Mouse (Mus musculus): ENCODE results near the gene Snrpd3. TPM values are rescaled to one million over a fixed set of nuclear protein-coding genes. Genes with fewer than 3 reads are reported as not detected.

Snrpd3 gene
- polyA plus RNA-seq, 1 experiment = 21.9 TPM

DNA sequence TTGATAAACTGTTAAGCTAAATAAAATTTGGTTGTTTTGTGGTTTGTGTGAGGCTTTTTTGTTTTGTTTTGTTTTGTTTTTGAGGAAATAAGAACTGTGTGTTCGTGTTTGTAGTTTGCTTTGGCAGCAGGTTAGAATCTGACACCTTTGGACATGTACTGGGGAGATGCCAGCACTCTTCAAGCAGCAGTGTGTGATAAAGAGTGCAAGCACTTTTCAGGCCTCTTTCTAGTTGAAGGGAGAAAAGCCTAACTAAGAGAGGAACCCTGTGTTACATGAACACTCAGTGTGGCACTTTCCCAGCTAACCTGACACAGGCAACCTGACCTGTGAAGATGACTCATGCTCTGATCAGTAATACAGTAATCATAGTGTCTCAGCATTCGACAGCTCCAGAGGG, 18.1 kb downstream of the Snrpd3 start:
- Histone ChIP-seq H3K4me3 (ENCODE audit: control insufficient read depth, low read depth, low read length) (no peak overlapping the region), H3K36me3 (ENCODE audit: control insufficient read depth, insufficient read depth, low read length) (peaks cover 5% of the 10 kb centered on the region), H3K27ac (ENCODE audit: control insufficient read depth, insufficient read depth, low read depth, low read length) (no peak overlapping the region), H3K4me1 (ENCODE audit: control insufficient read depth, insufficient read depth, low read length) (no peaks in the 10 kb centered on the region; the same call in 1 of the 2 replicates), H3K27me3 (ENCODE audit: control insufficient read depth, insufficient read depth, low read length) (no peaks in the 10 kb centered on the region)
- no peak for TF ChIP-seq CTCF (IDR thresholded peaks at IDR 0.05; ENCODE audit: control insufficient read depth, insufficient read depth, insufficient replicate concordance, low read depth, low read length)
- TF ChIP-seq POLR2A (IDR thresholded peaks at IDR 0.05; ENCODE audit: control insufficient read depth, low read depth, low read length) = no peak

DNA sequence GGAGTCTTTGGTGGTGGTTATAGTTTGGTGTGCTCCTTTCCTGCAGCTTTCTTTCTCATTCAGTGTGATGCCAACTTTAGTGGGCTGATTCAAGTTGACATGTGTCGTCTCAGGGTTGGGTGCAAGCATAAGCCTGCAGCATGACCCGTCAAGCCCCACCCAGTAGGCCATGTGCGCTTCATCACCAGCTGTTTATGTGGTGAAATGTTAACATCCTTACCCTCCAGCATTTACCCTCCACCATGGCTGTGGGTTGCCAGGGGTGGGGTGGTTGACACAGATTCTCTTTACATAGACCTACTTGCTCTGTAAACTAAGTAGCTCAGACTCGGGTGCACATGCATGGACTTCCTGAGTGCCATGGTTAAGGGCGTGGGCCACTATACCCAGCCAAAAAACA, 18.8 kb downstream of the Snrpd3 start:
- H3K4me3 ChIP-seq (ENCODE audit: control insufficient read depth, low read depth, low read length) = no peak overlapping the region
- no peaks in the 10 kb centered on the region for H3K4me1 ChIP-seq (ENCODE audit: control insufficient read depth, insufficient read depth, low read length)
- H3K27ac ChIP-seq (ENCODE audit: control insufficient read depth, insufficient read depth, low read depth, low read length) = no peak overlapping the region
- peaks cover 5% of the 10 kb centered on the region for H3K36me3 ChIP-seq (ENCODE audit: control insufficient read depth, insufficient read depth, low read length)
- no peaks in the 10 kb centered on the region for H3K27me3 ChIP-seq (ENCODE audit: control insufficient read depth, insufficient read depth, low read length)
- no peak for TF ChIP-seq POLR2A (IDR thresholded peaks at IDR 0.05; ENCODE audit: control insufficient read depth, low read depth, low read length)
- TF ChIP-seq CTCF (IDR thresholded peaks at IDR 0.05; ENCODE audit: control insufficient read depth, insufficient read depth, insufficient replicate concordance, low read depth, low read length) = no peak

DNA sequence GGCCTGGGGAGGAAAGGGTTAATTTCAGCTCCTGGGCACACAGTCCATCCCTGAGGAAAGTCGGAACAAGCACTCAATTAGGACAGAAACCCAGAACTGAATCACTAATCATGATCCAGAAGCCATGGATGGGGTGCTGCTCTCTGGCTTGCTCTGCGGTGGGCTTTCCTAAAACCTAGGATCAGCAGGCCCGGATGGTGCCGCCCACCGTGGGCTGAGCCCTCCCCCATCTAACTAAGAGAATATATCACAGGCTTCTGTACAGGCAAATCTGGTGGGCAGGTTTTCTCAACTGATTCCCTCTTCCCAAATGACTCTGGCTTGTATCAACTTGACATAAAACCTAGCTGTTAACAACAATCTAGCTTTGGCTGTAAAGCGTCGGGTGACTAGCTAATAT, 30.6 kb downstream of the Snrpd3 start:
- no peak overlapping the region for H3K27ac ChIP-seq (ENCODE audit: control insufficient read depth, insufficient read depth, low read depth, low read length)
- no peak for TF ChIP-seq POLR2A (IDR thresholded peaks at IDR 0.05; ENCODE audit: control insufficient read depth, low read depth, low read length)
- TF ChIP-seq CTCF (IDR thresholded peaks at IDR 0.05; ENCODE audit: control insufficient read depth, insufficient read depth, insufficient replicate concordance, low read depth, low read length) = no peak
- H3K4me3 ChIP-seq (ENCODE audit: control insufficient read depth, low read depth, low read length) = no peak overlapping the region
- H3K27me3 ChIP-seq (ENCODE audit: control insufficient read depth, insufficient read depth, low read length) = no peaks in the 10 kb centered on the region
- H3K36me3 ChIP-seq (ENCODE audit: control insufficient read depth, insufficient read depth, low read length) = no peaks in the 10 kb centered on the region
- H3K4me1 ChIP-seq (ENCODE audit: control insufficient read depth, insufficient read depth, low read length) = peaks cover 7% of the 10 kb centered on the region

DNA sequence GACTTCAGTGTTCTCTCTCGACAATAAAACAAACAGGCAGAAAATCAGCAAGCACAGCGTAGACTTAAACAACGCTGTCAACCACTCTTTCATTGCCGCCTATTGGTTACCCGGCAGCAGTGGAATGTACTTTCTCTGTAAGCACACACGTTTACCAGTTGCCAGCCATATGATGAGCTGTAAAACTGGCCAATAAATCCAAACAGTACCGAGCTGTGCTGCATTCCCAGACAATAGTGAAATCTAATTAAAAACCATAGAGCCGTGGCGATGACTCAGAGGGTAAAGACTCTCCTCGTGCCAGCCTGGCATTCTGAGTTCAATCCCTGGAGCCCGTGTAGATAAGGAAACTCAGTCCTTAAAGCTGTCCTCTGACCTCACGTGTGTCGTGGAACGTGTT, 31.1 kb downstream of the Snrpd3 start:
- H3K27me3 ChIP-seq (ENCODE audit: control insufficient read depth, insufficient read depth, low read length) = no peaks in the 10 kb centered on the region
- no peak for TF ChIP-seq POLR2A (IDR thresholded peaks at IDR 0.05; ENCODE audit: control insufficient read depth, low read depth, low read length)
- no peak for TF ChIP-seq CTCF (IDR thresholded peaks at IDR 0.05; ENCODE audit: control insufficient read depth, insufficient read depth, insufficient replicate concordance, low read depth, low read length)
- no peaks in the 10 kb centered on the region for H3K36me3 ChIP-seq (ENCODE audit: control insufficient read depth, insufficient read depth, low read length)
- H3K4me1 ChIP-seq (ENCODE audit: control insufficient read depth, insufficient read depth, low read length) = peaks cover 7% of the 10 kb centered on the region
- no peak overlapping the region for H3K27ac ChIP-seq (ENCODE audit: control insufficient read depth, insufficient read depth, low read depth, low read length)
- no peak overlapping the region for H3K4me3 ChIP-seq (ENCODE audit: control insufficient read depth, low read depth, low read length)

DNA sequence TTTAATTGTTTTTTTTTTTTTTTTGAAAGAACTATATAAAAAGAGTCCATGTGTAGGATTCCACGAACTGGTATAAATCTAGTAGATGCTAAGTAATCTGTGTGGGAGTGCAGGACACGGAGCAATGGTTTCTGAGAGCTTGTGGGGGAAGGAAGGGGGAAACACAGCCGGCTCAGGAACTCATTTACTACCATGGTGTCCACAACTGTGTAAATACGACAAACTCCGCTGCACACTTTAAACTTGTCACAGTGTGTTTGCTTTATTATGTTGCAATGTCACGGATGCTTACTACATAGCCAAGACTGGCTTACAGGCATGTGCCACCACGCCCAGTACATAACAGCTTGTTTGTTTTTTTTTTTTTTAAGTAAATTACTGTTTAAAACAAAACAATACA, 32.5 kb downstream of the Snrpd3 start:
- peaks cover 7% of the 10 kb centered on the region for H3K4me1 ChIP-seq (ENCODE audit: control insufficient read depth, insufficient read depth, low read length)
- TF ChIP-seq CTCF (IDR thresholded peaks at IDR 0.05; ENCODE audit: control insufficient read depth, insufficient read depth, insufficient replicate concordance, low read depth, low read length) = no peak
- TF ChIP-seq POLR2A (IDR thresholded peaks at IDR 0.05; ENCODE audit: control insufficient read depth, low read depth, low read length) = no peak
- H3K27me3 ChIP-seq (ENCODE audit: control insufficient read depth, insufficient read depth, low read length) = no peaks in the 10 kb centered on the region
- no peaks in the 10 kb centered on the region for H3K36me3 ChIP-seq (ENCODE audit: control insufficient read depth, insufficient read depth, low read length)
- no peak overlapping the region for H3K27ac ChIP-seq (ENCODE audit: control insufficient read depth, insufficient read depth, low read depth, low read length)
- no peak overlapping the region for H3K4me3 ChIP-seq (ENCODE audit: control insufficient read depth, low read depth, low read length)

DNA sequence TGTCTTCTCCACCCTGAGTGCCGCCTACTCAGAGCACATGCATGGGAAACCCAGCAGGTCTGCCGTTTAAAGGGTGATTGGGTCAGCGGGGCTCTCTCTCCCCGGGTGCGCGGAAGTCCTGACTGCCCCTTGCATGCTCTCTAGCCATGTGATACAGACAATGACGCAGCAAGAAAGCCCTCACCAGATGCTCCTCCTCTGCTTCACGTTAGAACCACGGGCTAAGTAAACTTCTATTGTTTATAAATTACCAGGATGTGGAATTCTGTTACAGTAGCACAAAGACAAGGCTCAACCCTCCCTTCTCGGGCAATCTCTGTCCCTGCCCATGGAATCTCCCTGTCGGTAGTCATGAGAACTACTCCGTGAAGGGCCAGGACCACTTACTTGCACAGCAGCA, 33.8 kb downstream of the Snrpd3 start:
- peak overlapping the region; percentile 28; the same call in 1 of the 2 replicates for H3K27ac ChIP-seq (ENCODE audit: control insufficient read depth, insufficient read depth, low read depth, low read length)
- H3K36me3 ChIP-seq (ENCODE audit: control insufficient read depth, insufficient read depth, low read length) = no peaks in the 10 kb centered on the region
- TF ChIP-seq CTCF (IDR thresholded peaks at IDR 0.05; ENCODE audit: control insufficient read depth, insufficient read depth, insufficient replicate concordance, low read depth, low read length) (no peak), POLR2A (IDR thresholded peaks at IDR 0.05; ENCODE audit: control insufficient read depth, low read depth, low read length) (no peak)
- H3K4me3 ChIP-seq (ENCODE audit: control insufficient read depth, low read depth, low read length) = no peak overlapping the region
- peaks cover 7% of the 10 kb centered on the region for H3K4me1 ChIP-seq (ENCODE audit: control insufficient read depth, insufficient read depth, low read length)
- H3K27me3 ChIP-seq (ENCODE audit: control insufficient read depth, insufficient read depth, low read length) = no peaks in the 10 kb centered on the region

DNA sequence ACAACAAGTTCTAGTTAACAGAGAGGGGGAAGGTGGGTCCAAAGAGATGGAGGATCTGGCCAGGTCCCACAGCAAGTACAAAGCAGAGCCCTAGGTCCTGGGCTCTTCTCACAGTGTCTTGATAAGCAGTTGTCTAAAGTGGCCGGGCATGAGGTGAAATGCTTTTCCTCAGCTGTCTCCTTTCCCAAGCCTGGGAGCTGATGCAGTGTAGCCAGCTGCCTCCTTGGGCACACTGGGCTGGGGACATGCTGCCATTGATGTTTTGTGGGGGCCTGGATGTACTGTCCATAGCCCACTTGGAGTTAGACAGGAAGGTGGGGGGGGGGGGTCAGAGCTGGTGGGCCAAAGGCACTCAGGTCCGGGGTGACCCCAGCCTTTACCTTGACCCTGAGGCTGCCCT, 34.8 kb downstream of the Snrpd3 start:
- no peak for TF ChIP-seq POLR2A (IDR thresholded peaks at IDR 0.05; ENCODE audit: control insufficient read depth, low read depth, low read length)
- no peak for TF ChIP-seq CTCF (IDR thresholded peaks at IDR 0.05; ENCODE audit: control insufficient read depth, insufficient read depth, insufficient replicate concordance, low read depth, low read length)
- no peaks in the 10 kb centered on the region for H3K27me3 ChIP-seq (ENCODE audit: control insufficient read depth, insufficient read depth, low read length)
- no peaks in the 10 kb centered on the region for H3K36me3 ChIP-seq (ENCODE audit: control insufficient read depth, insufficient read depth, low read length)
- no peak overlapping the region for H3K4me3 ChIP-seq (ENCODE audit: control insufficient read depth, low read depth, low read length)
- no peak overlapping the region for H3K27ac ChIP-seq (ENCODE audit: control insufficient read depth, insufficient read depth, low read depth, low read length)
- H3K4me1 ChIP-seq (ENCODE audit: control insufficient read depth, insufficient read depth, low read length) = peaks cover 7% of the 10 kb centered on the region

Measured in testis, adult 2 months (tissue).